Mouse (Mus musculus) hindbrain, embryonic 15.5 days (tissue): ENCODE data around the gene Clec16a. TPM values are rescaled to one million over a fixed set of nuclear protein-coding genes. Genes with fewer than 3 reads are reported as not detected.

Source experiments
- ATAC-seq: fragments of 200-750 bp; cut with Nextera tagmentation; 2 replicates; pipeline ENCODE4 v1.8.0; 2017; ENCODE audit warnings: low read depth, moderate number of reproducible peaks, moderate TSS enrichment; ENCODE audit not compliant: low FRiP score
- H3K27ac ChIP-seq: fragments of 300-500 bp; sonication (generic); replicated peaks from 2 replicates; pipeline ENCODE4 v1.5.1; 2015; ENCODE audit warnings: mild to moderate bottlenecking, inconsistent platforms
- H3K27me3 ChIP-seq: fragments of 300-500 bp; sonication (generic); 2 replicates; pipeline ENCODE4 v1.6.1; 2015; ENCODE audit warnings: control low read depth, inconsistent platforms
- H3K36me3 ChIP-seq: fragments of 300-500 bp; sonication (generic); 2 replicates; pipeline ENCODE4 v1.6.1; 2015; ENCODE audit warnings: control low read depth, inconsistent platforms
- H3K4me1 ChIP-seq: fragments of 300-500 bp; sonication (generic); replicated peaks from 2 replicates; pipeline ENCODE4 v1.6.1; 2015; ENCODE audit warnings: control low read depth, inconsistent platforms
- H3K4me2 ChIP-seq: fragments of 300-500 bp; sonication (generic); 2 replicates; pipeline ENCODE4 v1.6.1; 2015; ENCODE audit warnings: moderate library complexity, mild to moderate bottlenecking, inconsistent platforms
- H3K4me3 ChIP-seq: fragments of 300-500 bp; sonication (generic); 2 replicates; pipeline ENCODE4 v1.5.1; 2015; ENCODE audit warnings: mild to moderate bottlenecking, inconsistent platforms
- H3K9ac ChIP-seq: fragments of 300-500 bp; sonication (generic); 2 replicates; pipeline ENCODE4 v1.6.1; 2015; ENCODE audit warnings: inconsistent platforms
- H3K9me3 ChIP-seq: fragments of 300-500 bp; sonication (generic); 2 replicates; pipeline ENCODE4 v1.6.1; 2016; ENCODE audit warnings: control low read depth, inconsistent platforms
- WGBS: fragments of 180-500 bp; shearing (Covaris S2); methylation state at CpG from one replicate; pipeline ENCODE4 v1.1.7; 2015; 5-methylcytosine and 5-hydroxymethylcytosine counted together
- polyA plus RNA-seq: library from polyadenylated mRNA; unstranded; fragments of >200 nt; fragmentation: Nextera tagmentation; extraction: Ambion mirVana; gene quantifications from 2 replicates; pipeline ENCODE4 v1.2.1, GENCODE M21; 2015

Clec16a gene
- polyA plus RNA-seq, 1 experiment from 2014 or later: 70.2 TPM

- Histone ChIP-seq H3K9me3 (no peaks in the 10 kb centered on the region), H3K4me2 (no peak overlapping the region), H3K4me3 (no peak overlapping the region), H3K27ac (no peak overlapping the region), H3K36me3 (peaks cover 33% of the 10 kb centered on the region), H3K9ac (no peak overlapping the region), H3K27me3 (no peaks in the 10 kb centered on the region), H3K4me1 (no peaks in the 10 kb centered on the region)
- WGBS: 95% methylated on average over 7 of the region's 7 CpGs
- ATAC-seq: no peak
Measured at GRCm38 (mm10) chr16:10609921-10610320, 64.8 kb downstream of the Clec16a start.

DNA sequence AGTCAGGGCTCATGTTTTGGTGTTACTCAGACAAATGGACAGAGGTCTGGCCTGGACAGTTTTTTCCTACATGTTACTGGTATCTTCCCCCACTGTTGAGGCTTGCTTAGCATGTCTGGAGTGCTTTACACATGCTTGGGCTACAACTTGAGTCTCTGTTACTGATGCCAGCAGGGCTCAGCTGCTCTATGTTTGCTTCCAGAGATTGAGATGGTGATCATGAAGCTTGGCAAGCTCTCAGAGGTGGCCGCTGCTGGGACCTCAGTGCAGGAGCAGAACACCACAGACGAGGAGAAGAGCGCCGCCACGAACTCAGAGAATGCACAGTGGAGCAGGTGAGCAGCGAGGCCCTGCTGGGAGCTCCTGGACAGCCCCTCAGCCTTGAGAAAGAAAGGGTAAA is 65.7 kb downstream of the Clec16a start:
- Histone ChIP-seq H3K4me3 (no peak overlapping the region), H3K36me3 (peaks cover 36% of the 10 kb centered on the region), H3K4me2 (no peak overlapping the region), H3K9ac (no peak overlapping the region), H3K4me1 (no peaks in the 10 kb centered on the region), H3K27me3 (no peaks in the 10 kb centered on the region), H3K9me3 (no peaks in the 10 kb centered on the region), H3K27ac (no peak overlapping the region)
- no peak for ATAC-seq
- WGBS: 87% methylated on average over 6 of the region's 6 CpGs

DNA sequence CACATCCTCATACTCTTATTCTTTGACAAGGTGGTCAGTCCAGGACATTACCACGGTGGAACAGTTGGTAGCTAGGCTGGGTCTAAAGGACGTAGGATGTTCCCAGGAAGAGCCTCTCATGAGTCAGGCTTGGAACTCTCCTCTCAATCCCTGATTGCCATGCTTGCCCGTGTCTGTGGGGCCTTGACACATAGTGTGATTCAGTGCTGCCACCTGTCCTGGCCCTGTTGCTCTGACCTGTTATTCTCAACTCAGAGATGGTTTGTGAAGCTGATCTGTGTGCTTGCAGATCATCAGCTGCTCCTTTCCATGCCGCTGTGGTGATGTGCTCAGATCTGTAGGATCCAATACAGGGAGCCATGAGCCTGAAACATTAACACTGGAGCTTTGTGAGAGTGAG is 66.2 kb downstream of the Clec16a start:
- H3K4me2 ChIP-seq: no peak overlapping the region
- no peaks in the 10 kb centered on the region for H3K9me3 ChIP-seq
- no peak overlapping the region for H3K9ac ChIP-seq
- no peaks in the 10 kb centered on the region for H3K4me1 ChIP-seq
- H3K4me3 ChIP-seq: no peak overlapping the region
- ATAC-seq: no peak
- peaks cover 39% of the 10 kb centered on the region for H3K36me3 ChIP-seq
- no peaks in the 10 kb centered on the region for H3K27me3 ChIP-seq
- H3K27ac ChIP-seq: no peak overlapping the region
- 89% methylated on average over 4 of the region's 4 CpGs for WGBS

DNA sequence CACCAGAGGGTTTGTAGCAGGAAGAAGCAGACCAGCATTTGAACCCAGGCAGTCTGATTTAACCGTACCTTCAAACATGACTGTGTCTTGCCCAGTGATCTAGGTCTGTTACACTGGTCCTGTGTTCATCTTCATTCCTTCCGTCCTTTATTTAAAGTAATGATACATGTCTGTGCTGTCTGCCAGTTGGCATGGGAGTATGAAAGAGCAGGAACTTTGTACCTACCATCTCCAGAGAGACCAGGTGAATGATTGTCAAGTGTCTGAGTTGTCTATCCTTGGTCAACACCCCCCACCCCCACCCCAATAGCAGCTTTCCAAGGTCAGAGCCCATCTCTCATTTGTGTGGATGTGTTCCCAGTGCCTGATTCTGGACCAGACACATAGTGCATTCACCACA is 68.9 kb downstream of the Clec16a start:
- no peak overlapping the region for H3K4me3 ChIP-seq

DNA sequence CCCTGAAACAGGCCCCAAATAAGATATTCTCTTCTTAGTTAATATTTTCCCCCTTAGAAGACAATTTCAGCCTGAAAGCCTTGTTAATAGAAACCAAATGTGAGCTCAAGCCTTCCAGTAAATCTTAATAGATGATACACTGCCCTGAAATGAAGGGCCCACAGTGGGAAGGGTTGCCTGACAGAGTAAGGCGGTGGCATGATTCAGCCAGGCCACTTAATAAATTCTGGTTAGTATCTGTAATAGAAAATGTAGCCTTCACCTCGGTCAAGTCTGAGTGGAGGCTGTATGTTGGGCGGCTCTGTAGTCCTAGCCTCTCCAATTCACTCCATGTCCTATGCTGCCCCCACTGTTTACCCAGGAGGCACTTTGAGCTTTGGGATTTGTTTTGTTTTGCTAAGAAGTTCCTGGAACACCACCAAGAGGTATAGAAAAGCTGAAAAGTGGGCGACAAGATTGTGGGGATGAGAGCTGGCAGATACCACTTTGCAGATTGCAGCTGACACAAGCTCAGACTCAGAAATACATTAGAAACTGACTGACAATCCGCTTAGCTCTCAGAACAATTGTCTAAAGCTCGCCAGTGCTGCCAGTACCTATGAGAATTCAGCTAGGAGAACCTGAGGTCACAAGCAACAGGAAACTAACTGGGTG is 75.9 kb downstream of the Clec16a start:
- no peak overlapping the region for H3K9ac ChIP-seq
- peaks cover 12% of the 10 kb centered on the region for H3K36me3 ChIP-seq
- H3K4me1 ChIP-seq: no peaks in the 10 kb centered on the region
- ATAC-seq: no peak
- H3K4me2 ChIP-seq: no peak overlapping the region
- no peaks in the 10 kb centered on the region for H3K27me3 ChIP-seq
- H3K27ac ChIP-seq: no peak overlapping the region
- 61% methylated on average over 6 of the region's 6 CpGs for WGBS
- no peaks in the 10 kb centered on the region for H3K9me3 ChIP-seq
- H3K4me3 ChIP-seq: no peak overlapping the region

More for the DNA sequence above, 68.9 kb downstream of the Clec16a start:
- no peaks in the 10 kb centered on the region for H3K27me3 ChIP-seq
- no peak for ATAC-seq
- no peaks in the 10 kb centered on the region for H3K9me3 ChIP-seq
- no peak overlapping the region for H3K4me2 ChIP-seq
- 91% methylated on average over 2 of the region's 2 CpGs for WGBS
- H3K36me3 ChIP-seq: peaks cover 43% of the 10 kb centered on the region
- no peak overlapping the region for H3K27ac ChIP-seq
- H3K9ac ChIP-seq: no peak overlapping the region
- H3K4me1 ChIP-seq: no peaks in the 10 kb centered on the region

DNA sequence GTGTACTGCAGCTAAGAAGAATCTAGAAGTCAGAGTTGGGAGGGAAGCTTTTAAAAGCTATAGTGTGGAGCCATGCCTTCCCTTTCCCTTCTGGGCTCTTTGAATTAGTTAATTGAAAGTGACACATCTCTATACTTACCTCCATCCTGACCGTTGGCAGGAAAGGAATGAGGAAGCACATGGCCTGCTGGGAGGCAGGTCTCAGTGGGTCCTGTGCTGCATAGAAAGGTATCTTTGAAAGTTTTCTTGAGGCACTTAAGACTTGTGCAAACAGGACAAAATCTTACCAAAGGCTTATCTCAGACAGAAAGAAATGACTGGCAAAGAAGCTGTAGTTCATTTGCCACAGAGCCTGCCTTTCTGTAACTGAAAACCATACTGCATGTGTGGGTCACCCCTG is 76.6 kb downstream of the Clec16a start:
- ATAC-seq: no peak
- peaks cover 12% of the 10 kb centered on the region for H3K36me3 ChIP-seq
- H3K4me3 ChIP-seq: no peak overlapping the region
- H3K27me3 ChIP-seq: no peaks in the 10 kb centered on the region
- no peaks in the 10 kb centered on the region for H3K4me1 ChIP-seq
- 70% methylated on average over 1 of the region's 1 CpGs for WGBS
- no peak overlapping the region for H3K4me2 ChIP-seq
- no peak overlapping the region for H3K9ac ChIP-seq
- no peaks in the 10 kb centered on the region for H3K9me3 ChIP-seq
- no peak overlapping the region for H3K27ac ChIP-seq

DNA sequence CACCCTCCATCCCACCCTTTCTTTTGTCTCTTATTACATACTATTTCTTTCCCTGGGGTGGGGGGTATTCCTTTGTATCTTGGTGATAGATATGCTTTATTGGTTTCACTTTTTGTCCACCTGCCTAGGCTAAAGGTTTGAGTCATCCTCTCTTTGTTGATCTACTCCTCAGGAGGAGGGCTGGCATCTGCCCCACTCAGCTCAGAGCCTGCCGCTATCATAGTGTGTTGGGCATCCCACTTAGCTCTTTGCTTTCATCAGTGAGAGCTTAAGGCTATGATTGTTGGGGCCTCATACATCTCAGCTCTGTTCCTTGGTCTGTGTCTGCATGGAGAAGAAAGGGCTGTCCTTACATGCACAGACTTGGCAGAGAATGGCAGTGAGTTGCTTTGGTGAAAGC is 81.0 kb downstream of the Clec16a start:
- Histone ChIP-seq H3K4me3 (no peak overlapping the region), H3K9ac (no peak overlapping the region), H3K27me3 (no peaks in the 10 kb centered on the region), H3K4me1 (no peaks in the 10 kb centered on the region), H3K27ac (no peak overlapping the region), H3K4me2 (no peak overlapping the region), H3K9me3 (no peaks in the 10 kb centered on the region), H3K36me3 (peaks cover 7% of the 10 kb centered on the region; the same call in 1 of the 2 replicates)
- 83% methylated on average over 1 of the region's 1 CpGs for WGBS
- no peak for ATAC-seq

- 96% methylated on average over 6 of the region's 6 CpGs for WGBS
- Histone ChIP-seq H3K4me3 (no peak overlapping the region), H3K9ac (no peak overlapping the region), H3K4me1 (no peaks in the 10 kb centered on the region), H3K27ac (no peak overlapping the region), H3K4me2 (no peak overlapping the region), H3K9me3 (no peaks in the 10 kb centered on the region), H3K27me3 (no peaks in the 10 kb centered on the region), H3K36me3 (peaks cover 7% of the 10 kb centered on the region; the same call in 1 of the 2 replicates)
- ATAC-seq: no peak
Measured at GRCm38 (mm10) chr16:10627136-10627668, 82.1 kb downstream of the Clec16a start.

GRCm38 (mm10) chr16:10628030-10628555 is 83.0 kb downstream of the Clec16a start:
- Histone ChIP-seq H3K4me2 (no peak overlapping the region), H3K4me1 (no peaks in the 10 kb centered on the region), H3K9ac (no peak overlapping the region), H3K36me3 (peaks cover 8% of the 10 kb centered on the region; the same call in 1 of the 2 replicates), H3K27ac (no peak overlapping the region), H3K4me3 (no peak overlapping the region), H3K27me3 (no peaks in the 10 kb centered on the region), H3K9me3 (no peaks in the 10 kb centered on the region)
- WGBS: 79% methylated on average over 4 of the region's 4 CpGs
- no peak for ATAC-seq

DNA sequence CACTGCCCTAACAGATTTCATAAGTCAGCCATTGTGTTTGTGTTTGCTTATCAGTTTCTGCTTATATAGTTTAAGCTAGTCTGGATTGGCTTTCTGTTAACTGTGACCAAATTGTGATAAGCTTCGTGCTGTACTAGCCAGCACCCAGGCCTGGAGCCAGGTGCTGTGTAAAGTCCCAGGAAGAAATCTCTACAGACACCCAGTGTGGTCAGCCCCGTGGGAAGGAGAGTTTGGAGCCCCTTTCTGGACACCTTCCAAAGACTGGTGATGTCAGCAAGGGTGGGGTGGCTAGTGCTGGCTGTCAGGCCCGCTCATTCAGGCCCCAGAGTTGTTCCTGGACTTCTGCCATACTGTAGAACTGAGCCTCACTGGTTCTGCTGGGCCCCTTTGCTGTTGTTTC is 83.8 kb downstream of the Clec16a start:
- no peaks in the 10 kb centered on the region for H3K27me3 ChIP-seq
- no peaks in the 10 kb centered on the region for H3K9me3 ChIP-seq
- 74% methylated on average over 3 of the region's 3 CpGs for WGBS
- no peak for ATAC-seq
- no peak overlapping the region for H3K4me3 ChIP-seq
- H3K36me3 ChIP-seq: peaks cover 11% of the 10 kb centered on the region; the same call in 1 of the 2 replicates
- H3K4me2 ChIP-seq: no peak overlapping the region
- no peak overlapping the region for H3K27ac ChIP-seq
- no peak overlapping the region for H3K9ac ChIP-seq
- no peaks in the 10 kb centered on the region for H3K4me1 ChIP-seq

DNA sequence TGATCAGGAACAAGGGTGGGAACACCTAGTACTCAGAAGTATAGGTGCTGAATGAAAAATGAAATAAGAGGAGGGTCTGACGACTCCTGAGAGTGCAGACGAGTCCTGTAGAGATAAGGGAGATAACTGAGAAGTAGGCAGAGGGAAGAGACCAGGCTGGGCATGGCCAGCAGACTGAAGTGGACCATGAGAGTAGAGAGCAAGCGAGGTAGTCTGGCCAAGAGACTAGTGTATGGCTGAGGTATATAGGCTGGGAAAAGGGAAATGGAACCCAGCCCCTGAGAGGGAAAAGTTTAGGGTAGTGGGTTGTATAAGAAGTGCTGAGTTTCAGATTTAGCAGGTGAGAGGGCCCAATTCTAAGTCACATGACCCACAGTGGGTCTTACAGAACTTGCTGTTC is 84.2 kb downstream of the Clec16a start:
- no peak overlapping the region for H3K27ac ChIP-seq
- H3K4me3 ChIP-seq: no peak overlapping the region
- no peaks in the 10 kb centered on the region for H3K9me3 ChIP-seq
- ATAC-seq: no peak
- no peaks in the 10 kb centered on the region for H3K27me3 ChIP-seq
- 85% methylated on average over 3 of the region's 3 CpGs for WGBS
- no peak overlapping the region for H3K9ac ChIP-seq
- H3K36me3 ChIP-seq: peaks cover 11% of the 10 kb centered on the region; the same call in 1 of the 2 replicates
- no peak overlapping the region for H3K4me2 ChIP-seq
- no peaks in the 10 kb centered on the region for H3K4me1 ChIP-seq

- 89% methylated on average over 3 of the region's 3 CpGs for WGBS
- Histone ChIP-seq H3K4me3 (no peak overlapping the region), H3K36me3 (peaks cover 9% of the 10 kb centered on the region; the same call in 1 of the 2 replicates), H3K4me1 (no peaks in the 10 kb centered on the region), H3K9ac (no peak overlapping the region), H3K27me3 (no peaks in the 10 kb centered on the region), H3K9me3 (no peaks in the 10 kb centered on the region), H3K4me2 (no peak overlapping the region), H3K27ac (no peak overlapping the region)
- no peak for ATAC-seq
Measured at GRCm38 (mm10) chr16:10634940-10635339, 89.8 kb downstream of the Clec16a start.
